Mouse (Mus musculus) MEL (cell line): ENCODE measurements around the gene Mtif2. TPM values are rescaled to one million over a fixed set of nuclear protein-coding genes. Genes with fewer than 3 reads are reported as not detected.
A peak's percentile ranks its signal among the peaks of the same experiment; 100 is the strongest.

ENCODE experiments used
- DNase-seq: peaks from one replicate; pipeline ENCODE4 v3.0.0; 2011; ENCODE audit warnings: low read depth, low spot score
- H3K27ac ChIP-seq: 2 replicates; pipeline ENCODE4 v1.5.1; 2012; ENCODE audit warnings: low read depth, mild to moderate bottlenecking, control low read depth, low read length, moderate library complexity; ENCODE audit not compliant: control insufficient read depth
- H3K27me3 ChIP-seq, 2 experiments: fragments of 150-350 bp in 1 of 2; sonication (generic) in 1 of 2; 2 replicates each; pipeline ENCODE4 v1.6.1; 2012; ENCODE audit warnings: low read length in 2 of 2, mild to moderate bottlenecking in 2 of 2, improper control_type of control experiment in 1 of 2, moderate library complexity in 1 of 2; ENCODE audit not compliant: insufficient read depth in 2 of 2, control insufficient read depth in 1 of 2
- H3K36me3 ChIP-seq, 2 experiments: 2 replicates each; pipeline ENCODE4 v1.6.1; 2012 to 2014; ENCODE audit warnings: low read length in 2 of 2, improper control_type of control experiment in 1 of 2, inconsistent platforms in 1 of 2, mild to moderate bottlenecking in 1 of 2; ENCODE audit not compliant: insufficient read depth in 2 of 2, control insufficient read depth in 1 of 2
- H3K4me1 ChIP-seq, 2 experiments: fragments of 150-350 bp in 1 of 2; sonication (generic) in 1 of 2; 2 replicates each; pipeline ENCODE4 v1.6.1; 2012; ENCODE audit warnings: low read length in 2 of 2, improper control_type of control experiment in 1 of 2, mild to moderate bottlenecking in 1 of 2; ENCODE audit not compliant: insufficient read depth in 2 of 2, control insufficient read depth in 1 of 2
- H3K4me3 ChIP-seq, 2 experiments: fragments of 150-350 bp in 1 of 2; sonication (generic) in 1 of 2; 2 replicates each; pipeline ENCODE4 v1.5.1; 2012; ENCODE audit warnings: low read depth in 2 of 2, low read length in 2 of 2, mild to moderate bottlenecking in 2 of 2, moderate library complexity in 2 of 2, control low read depth in 1 of 2, improper control_type of control experiment in 1 of 2; ENCODE audit not compliant: control insufficient read depth in 1 of 2, insufficient read depth in 1 of 2
- H3K79me2 ChIP-seq: 2 replicates; pipeline ENCODE4 v1.6.1; 2012; ENCODE audit warnings: mild to moderate bottlenecking, low read length, moderate library complexity; ENCODE audit not compliant: control insufficient read depth, poor library complexity, insufficient read depth
- H3K9ac ChIP-seq: 2 replicates; pipeline ENCODE4 v1.6.1; 2012; ENCODE audit warnings: low read depth, mild to moderate bottlenecking, control low read depth, low read length, moderate library complexity; ENCODE audit not compliant: control insufficient read depth, poor library complexity, severe bottlenecking
- H3K9me3 ChIP-seq: fragments of 150-350 bp; sonication (generic); replicated peaks from 2 replicates; pipeline ENCODE4 v1.6.1; 2012; ENCODE audit warnings: mild to moderate bottlenecking, low read length, improper control_type of control experiment, moderate library complexity; ENCODE audit not compliant: insufficient read depth
- E2F4 ChIP-seq: IDR thresholded peaks from 2 replicates; pipeline ENCODE4 v1.6.1; 2011; ENCODE audit warnings: low read depth, low read length, improper control_type of control experiment, borderline replicate concordance
- EP300 ChIP-seq, 2 experiments: IDR thresholded peaks; 2 replicates each; pipeline ENCODE4 v1.6.1; 2011; ENCODE audit warnings: improper control_type of control experiment in 2 of 2, low read length in 2 of 2, low read depth in 1 of 2, mild to moderate bottlenecking in 1 of 2
- GATA1 ChIP-seq: IDR thresholded peaks from 2 replicates; pipeline ENCODE4 v1.6.1; 2011; ENCODE audit warnings: low read depth, low read length, improper control_type of control experiment
- JUND ChIP-seq: IDR thresholded peaks from 2 replicates; pipeline ENCODE4 v1.6.1; 2011; ENCODE audit warnings: low read depth, mild to moderate bottlenecking, improper control_type of control experiment, low read length
- MEF2A ChIP-seq: IDR thresholded peaks from 2 replicates; pipeline ENCODE4 v1.6.1; 2014; ENCODE audit warnings: low read depth, mild to moderate bottlenecking, inconsistent platforms, low read length, improper control_type of control experiment; ENCODE audit not compliant: poor library complexity, insufficient replicate concordance, severe bottlenecking; ENCODE audit errors: extremely low read depth
- MYC ChIP-seq: IDR thresholded peaks from 2 replicates; pipeline ENCODE4 v1.6.1; 2011; ENCODE audit warnings: low read depth, mild to moderate bottlenecking, low read length, improper control_type of control experiment, moderate library complexity
- NRF1 ChIP-seq: IDR thresholded peaks from 2 replicates; pipeline ENCODE4 v1.6.1; 2014; ENCODE audit warnings: low read depth, mild to moderate bottlenecking, inconsistent platforms, low read length, improper control_type of control experiment, moderate library complexity; ENCODE audit not compliant: poor library complexity, insufficient read depth, severe bottlenecking
- POLR2AphosphoS2 ChIP-seq: IDR thresholded peaks from 2 replicates; pipeline ENCODE4 v1.6.1; 2011; ENCODE audit warnings: low read length, improper control_type of control experiment
- POLR2AphosphoS5 ChIP-seq: IDR thresholded peaks from 2 replicates; pipeline ENCODE4 v1.6.1; 2012; ENCODE audit warnings: low read depth, borderline replicate concordance, mild to moderate bottlenecking, inconsistent platforms, low read length, moderate library complexity, mixed read lengths
- RCOR1 ChIP-seq: IDR thresholded peaks from 2 replicates; pipeline ENCODE4 v1.6.1; 2012; ENCODE audit warnings: low read depth, mild to moderate bottlenecking, inconsistent platforms, low read length, improper control_type of control experiment
- SMC3 ChIP-seq: IDR thresholded peaks from 2 replicates; pipeline ENCODE4 v1.6.1; 2011; ENCODE audit warnings: low read depth, low read length, improper control_type of control experiment
- TAL1 ChIP-seq: IDR thresholded peaks from 2 replicates; pipeline ENCODE4 v1.6.1; 2012; ENCODE audit warnings: mild to moderate bottlenecking, inconsistent platforms, low read length, moderate library complexity, mixed read lengths
- TCF12 ChIP-seq: IDR thresholded peaks from 2 replicates; pipeline ENCODE4 v1.6.1; 2014; ENCODE audit warnings: low read depth, mild to moderate bottlenecking, inconsistent platforms, low read length, improper control_type of control experiment, moderate library complexity
- USF1 ChIP-seq: IDR thresholded peaks from 2 replicates; pipeline ENCODE4 v1.6.1; 2014; ENCODE audit warnings: low read depth, mild to moderate bottlenecking, inconsistent platforms, low read length, improper control_type of control experiment, moderate library complexity
- USF2 ChIP-seq, 2 experiments: IDR thresholded peaks; 2 replicates each; pipeline ENCODE4 v1.6.1; 2011 to 2012; ENCODE audit warnings: improper control_type of control experiment in 2 of 2, low read length in 2 of 2, borderline replicate concordance in 1 of 2, inconsistent platforms in 1 of 2, low read depth in 1 of 2, mild to moderate bottlenecking in 1 of 2; ENCODE audit not compliant: insufficient read depth in 1 of 2
- ZC3H11A ChIP-seq: IDR thresholded peaks from 2 replicates; pipeline ENCODE4 v1.6.1; 2012; ENCODE audit warnings: low read depth, mild to moderate bottlenecking, inconsistent platforms, low read length, improper control_type of control experiment
- ZKSCAN1 ChIP-seq: IDR thresholded peaks from 2 replicates; pipeline ENCODE4 v1.6.1; 2012; ENCODE audit warnings: low read depth, mild to moderate bottlenecking, inconsistent platforms, low read length, improper control_type of control experiment, moderate library complexity
- polyA plus RNA-seq, 2 experiments: library from polyadenylated mRNA; stranded (reverse) in 1 of 2; unstranded in 1 of 2; fragments of >175 nt in 1 of 2; fragments of >200 nt in 1 of 2; gene quantifications; 2 replicates each; pipeline versions ENCODE4 v1.2.1 to v1.2.4; 2012; ENCODE audit warnings: low replicate concordance in 2 of 2, low read depth in 1 of 2; ENCODE audit not compliant: insufficient read length in 2 of 2, insufficient read depth in 1 of 2, missing spikeins in 1 of 2
- total RNA-seq: library from RNA; depleted of rRNA; stranded (reverse); fragments of 300-350 nt; gene quantifications from 2 replicates; pipeline ENCODE4 v1.2.3, GENCODE M21; 2012

Gene Mtif2
- total and polyA plus RNA-seq, 3 experiments: 22.5 to 161 (median 32.7) TPM

GRCm38 (mm10) chr11:29504899-29505625, 21.1 kb upstream of the Mtif2 start (continued):
- TF ChIP-seq USF1 (no peak), EP300 (IDR thresholded peaks at IDR 0.05; ENCODE audit: low read depth in 1 of 2, low read length in 2 of 2) (peak; percentile 77 to 88), TAL1 (0 out of 2 replicates have a peak, but pooled peaks have one; percentile 9), POLR2AphosphoS5 (no peak), ZKSCAN1 (no peak), TCF12 (peak; percentile 68), MYC (peak; percentile 33; the same call in 1 of the 2 replicates), USF2 (IDR thresholded peaks at IDR 0.05; ENCODE audit: borderline replicate concordance in 1 of 2, insufficient read depth in 1 of 2, low read depth in 1 of 2, low read length in 2 of 2) (no peak), E2F4 (no peak), RCOR1 (peak; percentile 48), GATA1 (peak; percentile 64), POLR2AphosphoS2 (no peak), JUND (no peak), NRF1 (no peak), MEF2A (no peak)

- Histone ChIP-seq H3K79me2 (peaks cover 15% of the 10 kb centered on the region), H3K9me3 (no peaks in the 10 kb centered on the region), H3K4me3 (no peak overlapping the region), H3K9ac (no peak overlapping the region), H3K4me1 (peaks cover 18 to 32% of the 10 kb centered on the region in 2 experiments), H3K27ac (no peak overlapping the region), H3K27me3 (no peaks in the 10 kb centered on the region), H3K36me3 (peaks cover 16 to 48% of the 10 kb centered on the region in 2 experiments)
- DNase-seq: no peak
- TF ChIP-seq TCF12 (no peak), POLR2AphosphoS2 (no peak), ZC3H11A (no peak), SMC3 (no peak)
Observed at GRCm38 (mm10) chr11:29509421-29509820, 16.8 kb upstream of the Mtif2 start.
